8 mouse cellular contexts compared by ENCODE assay signal in the genomic region with DNA sequence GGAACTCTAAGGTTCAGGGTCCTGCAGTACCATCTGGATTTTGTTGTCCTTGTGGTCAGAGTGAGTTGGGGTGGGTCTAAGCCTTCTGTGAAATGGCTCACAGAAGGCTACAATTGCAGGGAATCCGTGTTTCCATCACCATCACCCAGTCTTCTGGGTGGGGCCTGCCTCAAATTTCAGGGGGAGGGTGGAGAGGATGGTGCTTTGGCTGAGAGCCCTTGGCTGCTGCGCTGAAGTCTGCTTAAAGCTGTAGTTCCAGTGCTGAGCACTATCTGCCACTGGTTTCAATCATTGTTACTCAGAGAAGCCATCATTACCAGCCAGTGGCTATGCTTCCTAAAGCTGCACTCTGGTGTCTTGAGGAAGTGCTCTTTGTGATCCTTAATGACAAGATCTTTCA. TPM values are rescaled to one million over a fixed set of nuclear protein-coding genes. Genes with fewer than 3 reads are reported as not detected.
DNase-seq lines count a peak whose midpoint lies in the region; ATAC-seq lines count a peak whose summit lies in the region.

No protein-coding gene starts in this region.

- peak; percentile 97 for DNase-seq in heart, adult 11 months
- peak; percentile 24 for DNase-seq in urinary bladder, postnatal 25 days (ENCODE audit: low spot score)
- no peak for DNase-seq in urinary bladder, postnatal 10 days (ENCODE audit: low spot score)
- peak; percentile 59 to 65 for DNase-seq in heart, postnatal 10 days
- no peak for DNase-seq in spleen, adult 18-20 months
- no peak for DNase-seq in spleen, postnatal 4 days (ENCODE audit: low spot score in 2 of 2)

- intact Hi-C loops in heart, postnatal 10 days (cut with DNase I) = loop anchor here (5.0 kb wide), 1 partner anchor 67 kb away; a partner anchor contains a TSS

- H3K9me3 ChIP-seq in heart, embryonic 12.5 days (replicated peaks) = no peaks in the 10 kb centered on the region
- H3K9me3 ChIP-seq in stomach, embryonic 16.5 days (replicated peaks; ENCODE audit: control insufficient read depth, low read length) = no peaks in the 10 kb centered on the region

- 34% methylated on average over 2 of the region's 2 CpGs for WGBS in heart, embryonic 12.5 days
- 27% methylated on average over 2 of the region's 2 CpGs for WGBS in stomach, embryonic 16.5 days

- H3K27me3 ChIP-seq in heart, embryonic 12.5 days (replicated peaks) = no peaks in the 10 kb centered on the region
- no peaks in the 10 kb centered on the region for H3K27me3 ChIP-seq in stomach, embryonic 16.5 days (ENCODE audit: control insufficient read depth, insufficient read depth, low read length)

- H3K36me3 ChIP-seq in heart, embryonic 12.5 days = peaks cover 24% of the 10 kb centered on the region
- H3K36me3 ChIP-seq in stomach, embryonic 16.5 days (ENCODE audit: control insufficient read depth, insufficient read depth, low read length) = no peaks in the 10 kb centered on the region

- H3K4me3 ChIP-seq in heart, embryonic 12.5 days = no peak overlapping the region
- no peak overlapping the region for H3K4me3 ChIP-seq in stomach, embryonic 16.5 days (replicated peaks; ENCODE audit: low read length)

- no peak overlapping the region for H3K4me2 ChIP-seq in heart, embryonic 12.5 days
- no peak overlapping the region for H3K4me2 ChIP-seq in stomach, embryonic 16.5 days (ENCODE audit: low read depth, low read length)

- H3K27ac ChIP-seq in heart, embryonic 12.5 days (ENCODE audit: poor library complexity, severe bottlenecking) = no peak overlapping the region
- H3K27ac ChIP-seq in stomach, embryonic 16.5 days (ENCODE audit: low read length) = peak overlapping the region; percentile 4; the same call in 1 of the 2 replicates

- no peak for ATAC-seq in heart, embryonic 12.5 days (ENCODE audit: insufficient number of reproducible peaks, low FRiP score)
- ATAC-seq in stomach, embryonic 16.5 days (ENCODE audit: insufficient read depth, low FRiP score) = no peak

- no peak overlapping the region for H3K9ac ChIP-seq in heart, embryonic 12.5 days
- no peak overlapping the region for H3K9ac ChIP-seq in stomach, embryonic 16.5 days (ENCODE audit: low read length)

- H3K4me1 ChIP-seq in heart, embryonic 12.5 days (replicated peaks) = peaks cover 36% of the 10 kb centered on the region
- peaks cover 31% of the 10 kb centered on the region for H3K4me1 ChIP-seq in stomach, embryonic 16.5 days (ENCODE audit: control insufficient read depth, insufficient read depth, low read length)

RNA-seq across cellular contexts. Expression of a gene that starts 40.6 kb away (rescaled TPM):
- polyA plus RNA-seq in heart, embryonic 12.5 days (2016; fragmentation: Nextera tagmentation; extraction: Ambion mirVana) = 67.8 and 70.6 TPM in 2 replicates
- 100 to 1,000 TPM in 1 of 2 experiments, 10 to 100 TPM in 1; 97.4 to 113 TPM for total RNA-seq in heart, postnatal 10 days (2021)
- polyA plus RNA-seq in stomach, embryonic 16.5 days (2015; fragmentation: Nextera tagmentation; extraction: Ambion mirVana) = 60.9 and 64.3 TPM in 2 replicates

RNA-seq across cellular contexts. Expression of a gene that starts 40.8 kb away (rescaled TPM):
- 4.2 and 5.0 TPM in 2 replicates for polyA plus RNA-seq in heart, embryonic 12.5 days (2016; fragmentation: Nextera tagmentation; extraction: Ambion mirVana)
- 1 to 10 TPM; 2.4 to 2.9 TPM for total RNA-seq in heart, postnatal 10 days (2021)
- 10.3 and 11.5 TPM in 2 replicates for polyA plus RNA-seq in stomach, embryonic 16.5 days (2015; fragmentation: Nextera tagmentation; extraction: Ambion mirVana)

RNA-seq across cellular contexts. Expression of a gene that starts 44.0 kb away (rescaled TPM):
- 1.8 TPM in 2 replicates for polyA plus RNA-seq in heart, embryonic 12.5 days (2016; fragmentation: Nextera tagmentation; extraction: Ambion mirVana)
- total RNA-seq in heart, postnatal 10 days (2021) = 1 to 10 TPM; 4.4 to 5.7 TPM
- polyA plus RNA-seq in stomach, embryonic 16.5 days (2015; fragmentation: Nextera tagmentation; extraction: Ambion mirVana) = 2.6 and 3.3 TPM in 2 replicates

Comparison
In these comparisons a context has a peak if more than half of its experiments do, and no peak if none do; other contexts are left out.
1. DNase-seq: peak in heart, adult 11 months (single experiment), urinary bladder, postnatal 25 days (single experiment) and heart, postnatal 10 days (2 of 2); none in urinary bladder, postnatal 10 days (single experiment), spleen, adult 18-20 months (0 of 2) and spleen, postnatal 4 days (0 of 2).